Mouse (Mus musculus) intestine, embryonic 16.5 days (tissue): ENCODE results near the gene Plxna2. TPM values are rescaled to one million over a fixed set of nuclear protein-coding genes. Genes with fewer than 3 reads are reported as not detected.
A peak's percentile ranks its signal among the peaks of the same experiment; 100 is the strongest.

Experiments
- ATAC-seq: fragments of 200-750 bp; cut with Nextera tagmentation; 2 replicates; pipeline ENCODE4 v1.8.0; 2017; ENCODE audit warnings: moderate TSS enrichment, moderate library complexity
- H3K27ac ChIP-seq: fragments of 300-500 bp; sonication (generic); 2 replicates; pipeline ENCODE4 v1.5.1; 2014; ENCODE audit warnings: mild to moderate bottlenecking, low read length
- H3K27me3 ChIP-seq: fragments of 300-500 bp; sonication (generic); replicated peaks from 2 replicates; pipeline ENCODE4 v1.6.1; 2014; ENCODE audit warnings: low read length, control low read depth, mixed read lengths; ENCODE audit not compliant: control insufficient read depth, insufficient read depth
- H3K36me3 ChIP-seq: fragments of 300-500 bp; sonication (generic); 2 replicates; pipeline ENCODE4 v1.6.1; 2014; ENCODE audit warnings: low read length, control low read depth; ENCODE audit not compliant: control insufficient read depth, insufficient read depth
- H3K4me1 ChIP-seq: fragments of 300-500 bp; sonication (generic); 2 replicates; pipeline ENCODE4 v1.6.1; 2014; ENCODE audit warnings: low read length, control low read depth, mixed read lengths; ENCODE audit not compliant: control insufficient read depth, insufficient read depth
- H3K4me2 ChIP-seq: fragments of 300-500 bp; sonication (generic); 2 replicates; pipeline ENCODE4 v1.6.1; 2014; ENCODE audit warnings: low read depth, low read length, control low read depth
- H3K4me3 ChIP-seq: fragments of 300-500 bp; sonication (generic); 2 replicates; pipeline ENCODE4 v1.5.1; 2014; ENCODE audit warnings: mild to moderate bottlenecking, low read length
- H3K9ac ChIP-seq: fragments of 300-500 bp; sonication (generic); 2 replicates; pipeline ENCODE4 v1.6.1; 2014; ENCODE audit warnings: low read depth, low read length
- H3K9me3 ChIP-seq: fragments of 300-500 bp; sonication (generic); 2 replicates; pipeline ENCODE4 v1.6.1; 2016; ENCODE audit warnings: low read length, control low read depth; ENCODE audit not compliant: control insufficient read depth
- WGBS: fragments of 180-500 bp; shearing (Covaris S2); extraction: QIAGEN DNeasy Blood & Tissue Kit; methylation state at CpG from one replicate; pipeline ENCODE4 v1.1.7; 2014; 5-methylcytosine and 5-hydroxymethylcytosine counted together
- polyA plus RNA-seq: library from polyadenylated mRNA; unstranded; fragments of >200 nt; fragmentation: Nextera tagmentation; extraction: Ambion mirVana; gene quantifications from 2 replicates; pipeline ENCODE4 v1.2.1, GENCODE M21; 2015

Gene Plxna2
- polyA plus RNA-seq, 1 experiment from 2014 or later, result 4.3 TPM

DNA sequence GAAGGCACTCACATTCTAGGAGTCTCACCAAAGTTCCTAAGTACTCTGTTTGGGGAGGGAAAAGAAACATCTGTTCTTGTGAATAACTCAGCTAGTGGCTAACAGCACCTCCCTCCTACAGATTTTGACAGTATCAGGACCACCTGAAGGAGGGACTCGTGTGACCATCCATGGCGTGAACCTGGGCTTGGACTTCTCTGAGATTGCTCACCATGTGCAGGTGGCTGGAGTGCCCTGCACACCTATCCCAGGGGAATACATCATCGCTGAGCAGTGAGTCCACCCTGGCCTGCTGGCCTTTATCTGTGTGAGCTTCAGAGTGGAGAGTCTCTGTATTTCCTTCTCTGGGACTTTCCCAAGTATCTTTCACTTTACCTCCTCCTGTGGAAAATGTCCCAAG lies 162.4 kb downstream of the Plxna2 start:
- no peak overlapping the region for H3K4me3 ChIP-seq
- H3K9ac ChIP-seq, result no peak overlapping the region
- H3K27me3 ChIP-seq, result no peaks in the 10 kb centered on the region
- ATAC-seq, result no peak
- no peaks in the 10 kb centered on the region for H3K36me3 ChIP-seq
- no peak overlapping the region for H3K4me2 ChIP-seq
- WGBS, result 93% methylated on average over 3 of the region's 3 CpGs
- H3K4me1 ChIP-seq, result no peaks in the 10 kb centered on the region
- H3K9me3 ChIP-seq, result no peaks in the 10 kb centered on the region
- H3K27ac ChIP-seq, result no peak overlapping the region

DNA sequence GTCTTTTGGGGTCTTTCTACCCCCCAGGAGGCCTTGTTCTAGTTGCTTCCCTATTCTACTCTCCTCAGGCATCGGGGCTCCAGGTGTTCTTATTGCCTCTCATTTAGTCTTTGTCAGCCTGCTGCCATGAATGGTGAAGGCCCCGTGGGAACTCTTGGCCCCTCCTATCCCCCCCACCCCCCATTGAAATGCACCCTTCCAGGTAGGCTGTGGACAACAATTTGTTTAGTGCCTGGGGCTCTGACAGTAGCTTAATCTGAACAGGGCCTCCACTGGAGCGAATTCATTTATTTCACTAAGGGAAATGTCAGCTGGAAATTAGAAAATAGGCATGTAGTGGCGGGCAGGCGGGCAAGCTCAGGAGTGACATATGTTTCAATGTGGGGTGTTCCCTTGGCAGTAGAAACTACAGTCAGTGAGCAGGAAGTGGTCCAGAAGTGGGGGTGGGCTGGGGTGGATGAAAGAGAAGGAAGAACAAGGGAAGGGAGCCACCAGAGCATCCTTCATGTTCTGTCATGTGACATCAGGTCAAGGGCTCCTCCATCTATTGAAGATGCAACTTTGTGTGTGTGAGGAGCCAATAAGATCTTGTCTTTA lies 162.9 kb downstream of the Plxna2 start:
- Histone ChIP-seq H3K27me3 (no peaks in the 10 kb centered on the region), H3K36me3 (no peaks in the 10 kb centered on the region), H3K27ac (no peak overlapping the region), H3K9me3 (no peaks in the 10 kb centered on the region), H3K4me2 (no peak overlapping the region), H3K9ac (no peak overlapping the region), H3K4me1 (no peaks in the 10 kb centered on the region), H3K4me3 (no peak overlapping the region)
- 75% methylated on average over 5 of the region's 5 CpGs for WGBS
- no peak for ATAC-seq

DNA sequence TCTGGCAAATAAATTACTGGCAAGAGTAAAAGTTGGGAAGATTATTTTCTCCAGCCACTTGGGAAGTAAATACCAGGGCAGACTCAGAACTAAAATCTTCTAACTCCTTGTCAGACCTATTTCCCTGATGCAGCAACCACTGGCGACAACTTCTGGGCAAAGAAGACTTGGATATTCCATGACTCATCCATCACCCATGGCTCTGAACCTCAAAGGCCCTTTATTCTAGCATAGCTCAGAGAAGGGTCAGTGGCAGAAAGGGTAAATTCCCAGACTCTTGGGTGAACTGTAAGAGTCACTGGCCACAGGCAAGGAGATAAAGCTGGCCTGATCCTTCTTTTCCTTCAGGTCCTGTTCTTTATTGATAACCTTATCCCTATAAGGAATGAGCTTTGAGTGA lies 163.5 kb downstream of the Plxna2 start:
- WGBS, result 70% methylated on average over 1 of the region's 1 CpGs
- H3K9ac ChIP-seq, result no peak overlapping the region
- no peak overlapping the region for H3K27ac ChIP-seq
- no peaks in the 10 kb centered on the region for H3K9me3 ChIP-seq
- no peaks in the 10 kb centered on the region for H3K4me1 ChIP-seq
- H3K27me3 ChIP-seq, result no peaks in the 10 kb centered on the region
- no peak overlapping the region for H3K4me3 ChIP-seq
- H3K4me2 ChIP-seq, result no peak overlapping the region
- ATAC-seq, result no peak
- H3K36me3 ChIP-seq, result no peaks in the 10 kb centered on the region

DNA sequence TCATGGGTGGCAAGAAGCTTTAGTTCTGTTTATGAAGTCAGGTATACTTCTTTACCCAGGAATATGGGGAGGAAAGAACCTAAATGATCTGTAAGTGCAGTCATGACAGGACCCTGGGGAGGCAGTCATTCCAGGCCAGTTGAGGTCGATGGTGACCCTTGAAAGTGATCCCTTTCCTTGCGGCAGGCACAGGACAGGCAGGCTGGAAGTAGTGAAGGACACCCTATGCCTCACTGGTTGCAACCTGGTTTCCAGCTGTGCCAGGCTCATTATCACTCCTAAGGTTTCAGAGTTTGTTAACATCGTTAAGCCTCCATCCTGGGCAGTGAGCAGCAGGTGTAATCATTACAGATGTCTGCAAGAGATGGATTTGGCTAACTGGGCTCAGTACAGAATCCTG lies 164.3 kb downstream of the Plxna2 start:
- H3K9ac ChIP-seq, result no peak overlapping the region
- ATAC-seq, result no peak
- H3K36me3 ChIP-seq, result no peaks in the 10 kb centered on the region
- H3K27me3 ChIP-seq, result no peaks in the 10 kb centered on the region
- H3K4me1 ChIP-seq, result no peaks in the 10 kb centered on the region
- H3K4me2 ChIP-seq, result no peak overlapping the region
- no peak overlapping the region for H3K4me3 ChIP-seq
- H3K27ac ChIP-seq, result no peak overlapping the region
- no peaks in the 10 kb centered on the region for H3K9me3 ChIP-seq
- WGBS, result 60% methylated on average over 3 of the region's 3 CpGs

DNA sequence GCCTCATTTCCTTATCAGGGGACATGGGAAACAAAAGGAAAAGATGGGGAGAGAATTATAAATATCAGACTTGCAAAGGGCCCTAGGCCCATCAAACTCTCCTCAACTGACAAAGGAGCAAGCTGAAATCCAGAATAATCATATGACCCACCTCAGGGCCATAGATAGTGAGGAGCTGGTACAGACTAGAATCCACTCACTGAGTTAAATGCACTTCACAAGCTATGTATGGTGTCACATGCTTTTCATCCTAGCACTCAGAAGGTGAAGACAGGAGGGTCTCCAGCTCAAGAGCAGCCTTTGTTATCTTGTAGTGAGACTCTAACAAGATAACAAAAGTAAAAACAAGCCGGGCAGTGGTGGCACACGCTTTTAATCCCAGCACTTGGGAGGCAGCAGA lies 169.6 kb downstream of the Plxna2 start:
- ATAC-seq, result no peak
- no peak overlapping the region for H3K4me2 ChIP-seq
- no peaks in the 10 kb centered on the region for H3K27me3 ChIP-seq
- 92% methylated on average over 2 of the region's 2 CpGs for WGBS
- H3K27ac ChIP-seq, result no peak overlapping the region
- no peak overlapping the region for H3K4me3 ChIP-seq
- H3K9me3 ChIP-seq, result no peaks in the 10 kb centered on the region
- no peak overlapping the region for H3K9ac ChIP-seq
- H3K4me1 ChIP-seq, result no peaks in the 10 kb centered on the region
- no peaks in the 10 kb centered on the region; the same call in 1 of the 2 replicates for H3K36me3 ChIP-seq

DNA sequence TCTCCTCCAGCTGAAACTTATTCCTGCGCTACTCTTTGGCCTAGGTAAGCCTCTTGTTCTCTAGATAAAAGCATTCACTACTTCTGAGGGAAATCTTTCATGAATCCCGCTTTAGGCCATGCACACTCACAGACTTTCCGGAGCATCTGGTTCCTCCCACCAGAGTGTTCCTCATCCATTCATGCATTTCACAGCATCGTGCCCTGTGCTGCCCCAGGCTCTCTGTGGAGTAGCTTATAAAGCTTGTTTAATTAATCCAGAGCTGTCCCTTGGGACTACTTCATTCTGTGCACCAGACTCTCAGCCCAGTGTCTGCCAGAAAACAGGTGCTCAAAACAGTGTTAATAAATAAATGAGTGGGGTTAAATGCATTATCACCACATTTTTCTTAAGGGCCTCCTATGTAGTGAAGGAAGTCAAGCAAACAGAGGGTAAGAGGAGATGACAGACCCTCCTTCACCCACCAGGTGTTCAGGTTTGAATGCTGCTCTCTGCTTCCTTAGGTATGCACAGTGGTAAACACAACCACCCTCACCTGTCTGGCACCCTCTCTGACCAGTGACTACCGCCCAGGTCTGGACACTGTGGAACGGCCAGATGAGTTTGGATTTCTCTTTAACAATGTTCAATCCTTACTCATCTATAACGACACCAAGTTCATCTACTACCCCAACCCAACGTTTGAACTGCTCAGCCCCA lies 175.4 kb downstream of the Plxna2 start:
- no peak overlapping the region for H3K4me3 ChIP-seq
- no peak overlapping the region for H3K9ac ChIP-seq
- H3K4me1 ChIP-seq, result no peaks in the 10 kb centered on the region
- no peaks in the 10 kb centered on the region for H3K9me3 ChIP-seq
- no peak overlapping the region for H3K27ac ChIP-seq
- no peaks in the 10 kb centered on the region for H3K27me3 ChIP-seq
- WGBS, result 80% methylated on average over 8 of the region's 8 CpGs
- ATAC-seq, result no peak
- no peaks in the 10 kb centered on the region; the same call in 1 of the 2 replicates for H3K36me3 ChIP-seq
- no peak overlapping the region for H3K4me2 ChIP-seq

DNA sequence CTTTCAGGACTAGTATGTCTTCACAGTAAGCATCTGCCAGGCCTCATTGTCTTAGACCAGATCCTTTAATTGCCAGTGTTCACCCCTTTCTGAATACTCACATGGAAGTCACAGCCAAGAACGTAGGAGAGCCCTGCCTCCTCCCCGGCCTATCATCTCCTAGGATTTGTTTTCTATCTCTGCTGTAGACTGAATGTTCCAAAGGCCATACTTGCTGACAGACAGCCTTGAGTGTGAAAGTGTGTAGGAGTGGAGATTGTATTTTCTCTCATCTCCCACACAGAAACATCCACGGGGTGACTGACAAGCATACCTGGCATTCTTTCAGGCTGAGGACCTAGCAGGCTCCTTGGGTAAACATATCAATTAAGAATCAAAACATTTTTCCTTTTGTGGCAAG lies 177.3 kb downstream of the Plxna2 start:
- WGBS, result 79% methylated on average over 3 of the region's 3 CpGs
- Histone ChIP-seq H3K27me3 (no peaks in the 10 kb centered on the region), H3K9ac (no peak overlapping the region), H3K27ac (no peak overlapping the region), H3K9me3 (no peaks in the 10 kb centered on the region), H3K4me1 (no peaks in the 10 kb centered on the region), H3K36me3 (no peaks in the 10 kb centered on the region; the same call in 1 of the 2 replicates), H3K4me2 (no peak overlapping the region), H3K4me3 (no peak overlapping the region)
- no peak for ATAC-seq

DNA sequence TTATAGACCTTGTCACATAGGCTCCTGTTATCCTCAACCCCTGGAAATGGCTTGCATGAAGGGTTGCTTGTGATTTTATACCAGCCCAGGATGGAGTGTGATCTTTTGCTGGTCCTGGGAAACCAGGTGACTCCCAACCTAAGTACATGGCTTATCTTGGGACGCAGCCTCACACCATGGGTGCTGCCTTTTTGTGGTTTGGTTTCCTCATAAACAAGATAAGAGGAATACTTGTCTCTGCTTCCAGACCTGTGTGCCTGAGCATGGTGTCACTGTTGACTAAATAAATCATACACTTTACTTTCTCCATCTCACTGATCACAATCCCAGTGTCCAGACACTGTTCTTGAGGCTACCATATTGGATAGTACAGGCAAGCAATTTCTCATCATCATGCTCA lies 179.8 kb downstream of the Plxna2 start:
- H3K9ac ChIP-seq, result no peak overlapping the region
- H3K4me3 ChIP-seq, result no peak overlapping the region
- H3K36me3 ChIP-seq, result 0 out of 2 replicates have a peak, but pooled peaks cover 4% of the 10 kb centered on the region
- H3K9me3 ChIP-seq, result no peaks in the 10 kb centered on the region
- H3K4me1 ChIP-seq, result no peaks in the 10 kb centered on the region
- WGBS, result 97% methylated on average over 1 of the region's 1 CpGs
- ATAC-seq, result no peak
- no peaks in the 10 kb centered on the region for H3K27me3 ChIP-seq
- no peak overlapping the region for H3K27ac ChIP-seq
- H3K4me2 ChIP-seq, result no peak overlapping the region

DNA sequence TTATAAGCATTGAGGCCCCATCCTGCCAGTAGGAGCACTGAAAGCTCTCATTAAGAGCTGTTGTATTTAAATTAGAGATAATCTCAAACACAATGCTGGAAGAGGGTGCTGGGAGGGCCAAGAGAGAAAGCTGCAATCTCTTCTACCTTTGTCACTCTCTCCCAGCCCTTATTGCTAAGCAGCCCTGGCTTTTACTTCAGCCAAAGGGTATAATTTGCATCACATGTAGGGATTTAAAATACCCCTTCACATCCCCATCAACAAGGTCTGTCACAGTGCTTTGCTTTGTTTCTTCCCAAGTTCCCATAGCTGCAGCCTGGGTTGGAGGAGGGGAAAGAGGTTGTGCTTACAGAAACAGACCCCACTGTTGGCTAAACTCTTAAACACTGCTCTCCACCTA lies 180.5 kb downstream of the Plxna2 start:
- Histone ChIP-seq H3K9me3 (no peaks in the 10 kb centered on the region), H3K4me3 (no peak overlapping the region), H3K27me3 (no peaks in the 10 kb centered on the region), H3K9ac (no peak overlapping the region), H3K27ac (no peak overlapping the region), H3K4me2 (no peak overlapping the region), H3K36me3 (0 out of 2 replicates have a peak, but pooled peaks cover 4% of the 10 kb centered on the region), H3K4me1 (no peaks in the 10 kb centered on the region)
- no peak for ATAC-seq

DNA sequence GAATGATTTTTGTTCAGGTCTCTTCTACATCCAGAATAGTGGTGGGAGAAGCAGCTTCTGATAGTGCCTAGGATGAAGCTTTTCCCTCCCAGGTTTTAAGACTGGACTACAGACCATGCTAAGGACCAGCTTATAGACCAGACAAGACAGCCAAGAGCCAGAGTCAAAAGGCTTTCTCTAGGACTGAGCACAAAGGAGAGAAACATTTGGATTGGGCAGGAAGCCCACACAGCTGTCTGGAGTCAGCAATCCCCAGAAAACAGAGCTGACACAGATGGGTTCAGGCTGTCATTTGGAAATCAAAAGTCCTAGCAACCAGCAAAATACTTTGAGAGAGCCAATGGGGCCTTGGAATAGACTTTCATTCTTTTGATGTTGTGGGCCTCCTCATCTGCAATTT lies 190.2 kb downstream of the Plxna2 start:
- no peak overlapping the region for H3K27ac ChIP-seq
- ATAC-seq, result peak; percentile 79
- no peaks in the 10 kb centered on the region for H3K9me3 ChIP-seq
- no peak overlapping the region for H3K4me2 ChIP-seq
- H3K4me3 ChIP-seq, result no peak overlapping the region
- no peaks in the 10 kb centered on the region for H3K4me1 ChIP-seq
- no peaks in the 10 kb centered on the region for H3K27me3 ChIP-seq
- H3K9ac ChIP-seq, result no peak overlapping the region
- 0 out of 2 replicates have a peak, but pooled peaks cover 4% of the 10 kb centered on the region for H3K36me3 ChIP-seq
